ENCODE assay signal across 23 mouse cellular contexts in genomic region chr11:49625863-49626262, GRCm38 (mm10). TPM values are rescaled to one million over a fixed set of nuclear protein-coding genes. Genes with fewer than 3 reads are reported as not detected.
A peak's percentile ranks its signal among the peaks of the same experiment; 100 is the strongest.
DNase-seq lines count a peak whose midpoint lies in the region; ATAC-seq and TF ChIP-seq lines count a peak whose summit lies in the region.
"Had no signal": no experiment of that assay in that cellular context is flagged by ENCODE, and none has a peak within 500 bp of the region (broad histone marks: within the 10 kb centered on the region; RNA-seq: fewer than 3 reads in every experiment).

No protein-coding gene starts in this region.

- no peak overlapping the region for H3K27ac ChIP-seq in hindbrain, embryonic 11.5 days (ENCODE audit: low read depth, low read length)
- H3K27ac ChIP-seq in hindbrain, embryonic 13.5 days, result no peak overlapping the region
- H3K27ac ChIP-seq in liver, postnatal 0 days (ENCODE audit: low read depth), result no peak overlapping the region
- no peak overlapping the region for H3K27ac ChIP-seq in liver, embryonic 11.5 days (ENCODE audit: low read depth, low read length)
- H3K27ac ChIP-seq in CH12.LX (ENCODE audit: insufficient read depth, low read depth), result no peak overlapping the region
- no peak overlapping the region for H3K27ac ChIP-seq in midbrain, embryonic 11.5 days (ENCODE audit: low read depth, low read length)
- H3K27ac ChIP-seq: embryonic facial prominence, embryonic 15.5 days; gastrocnemius, adult 2 months; heart, embryonic 13.5 days; limb, embryonic 13.5 days; midbrain, embryonic 10.5 days; neural tube, embryonic 12.5 days had no signal

- TF ChIP-seq RAD21 in CH12.LX (IDR thresholded peaks at IDR 0.05; ENCODE audit: low read depth, low read length), result no peak

- H3K4me3 ChIP-seq in hindbrain, embryonic 11.5 days (ENCODE audit: low read depth, low read length), result no peak overlapping the region
- H3K4me3 ChIP-seq in hindbrain, embryonic 13.5 days, result no peak overlapping the region
- H3K4me3 ChIP-seq in liver, postnatal 0 days (ENCODE audit: low read depth, low read length), result no peak overlapping the region
- no peak overlapping the region for H3K4me3 ChIP-seq in liver, embryonic 11.5 days (ENCODE audit: low read depth, low read length)
- H3K4me3 ChIP-seq in CH12.LX (replicated peaks in 1 of 3; ENCODE audit: low read depth in 2 of 3, low read length in 2 of 3, poor library complexity in 1 of 3), result no peak overlapping the region
- no peak overlapping the region for H3K4me3 ChIP-seq in midbrain, embryonic 11.5 days (ENCODE audit: low read depth, low read length)
- H3K4me3 ChIP-seq: embryonic facial prominence, embryonic 15.5 days; gastrocnemius, adult 2 months; heart, embryonic 13.5 days; limb, embryonic 13.5 days; midbrain, embryonic 10.5 days; neural tube, embryonic 12.5 days had no signal

- H3K4me2 ChIP-seq in hindbrain, embryonic 11.5 days (replicated peaks; ENCODE audit: low read depth, low read length), result no peak overlapping the region
- H3K4me2 ChIP-seq in hindbrain, embryonic 13.5 days, result no peak overlapping the region
- H3K4me2 ChIP-seq in liver, postnatal 0 days (ENCODE audit: low read depth, low read length), result no peak overlapping the region
- H3K4me2 ChIP-seq in liver, embryonic 11.5 days, result no peak overlapping the region
- no peak overlapping the region for H3K4me2 ChIP-seq in CH12.LX (ENCODE audit: insufficient read depth, low read depth, poor library complexity, severe bottlenecking)
- H3K4me2 ChIP-seq in midbrain, embryonic 11.5 days, result no peak overlapping the region
- H3K4me2 ChIP-seq: embryonic facial prominence, embryonic 15.5 days; heart, embryonic 13.5 days; limb, embryonic 13.5 days; neural tube, embryonic 12.5 days had no signal

- ATAC-seq in hindbrain, embryonic 11.5 days (ENCODE audit: low FRiP score), result 0 out of 2 replicates have a peak, but pooled peaks have one; percentile 45
- no peak for ATAC-seq in hindbrain, embryonic 13.5 days (ENCODE audit: low FRiP score)
- no peak for ATAC-seq in liver, postnatal 0 days
- no peak for ATAC-seq in liver, embryonic 11.5 days (replicated peaks; ENCODE audit: low FRiP score)
- no peak for ATAC-seq in midbrain, embryonic 11.5 days (ENCODE audit: low FRiP score)
- ATAC-seq: hindbrain, embryonic 16.5 days had no signal

- no peaks in the 10 kb centered on the region for H3K79me2 ChIP-seq in CH12.LX (replicated peaks; ENCODE audit: control insufficient read depth, extremely low read depth, insufficient read depth, poor library complexity, severe bottlenecking)

- no peak for TF ChIP-seq EP300 in liver, postnatal 0 days (IDR thresholded peaks at IDR 0.05; ENCODE audit: low read depth)
- no peak for TF ChIP-seq EP300 in CH12.LX (IDR thresholded peaks at IDR 0.05; ENCODE audit: low read length)

- no peaks in the 10 kb centered on the region for H3K27me3 ChIP-seq in hindbrain, embryonic 11.5 days (ENCODE audit: control insufficient read depth, insufficient read depth, low read length)
- H3K27me3 ChIP-seq in hindbrain, embryonic 13.5 days, result 0 out of 2 replicates have a peak, but pooled peaks cover 4% of the 10 kb centered on the region
- no peaks in the 10 kb centered on the region for H3K27me3 ChIP-seq in liver, postnatal 0 days (ENCODE audit: insufficient read depth, low read length)
- H3K27me3 ChIP-seq in liver, embryonic 11.5 days (replicated peaks; ENCODE audit: control insufficient read depth, insufficient read depth, low read length), result no peaks in the 10 kb centered on the region
- peaks cover 79% of the 10 kb centered on the region for H3K27me3 ChIP-seq in CH12.LX (replicated peaks)
- no peaks in the 10 kb centered on the region for H3K27me3 ChIP-seq in midbrain, embryonic 11.5 days (ENCODE audit: control insufficient read depth, insufficient read depth, low read length)
- H3K27me3 ChIP-seq: embryonic facial prominence, embryonic 15.5 days; neural tube, embryonic 12.5 days had no signal

- H3K9ac ChIP-seq in hindbrain, embryonic 11.5 days (ENCODE audit: low read depth, low read length), result no peak overlapping the region
- no peak overlapping the region for H3K9ac ChIP-seq in hindbrain, embryonic 13.5 days
- H3K9ac ChIP-seq in liver, postnatal 0 days (replicated peaks), result no peak overlapping the region
- H3K9ac ChIP-seq in liver, embryonic 11.5 days (ENCODE audit: low read depth, low read length), result no peak overlapping the region
- no peak overlapping the region for H3K9ac ChIP-seq in CH12.LX (ENCODE audit: insufficient read depth, low read depth)
- H3K9ac ChIP-seq in midbrain, embryonic 11.5 days (ENCODE audit: low read length), result no peak overlapping the region
- H3K9ac ChIP-seq: embryonic facial prominence, embryonic 15.5 days; heart, embryonic 13.5 days; limb, embryonic 13.5 days; neural tube, embryonic 12.5 days had no signal

- H3K9me3 ChIP-seq in hindbrain, embryonic 11.5 days (ENCODE audit: control insufficient read depth, low read length), result no peaks in the 10 kb centered on the region
- no peaks in the 10 kb centered on the region for H3K9me3 ChIP-seq in hindbrain, embryonic 13.5 days
- no peaks in the 10 kb centered on the region for H3K9me3 ChIP-seq in liver, postnatal 0 days (ENCODE audit: low read length)
- H3K9me3 ChIP-seq in liver, embryonic 11.5 days (ENCODE audit: control insufficient read depth, low read length), result no peaks in the 10 kb centered on the region
- H3K9me3 ChIP-seq in CH12.LX (replicated peaks; ENCODE audit: low read length), result no peaks in the 10 kb centered on the region
- H3K9me3 ChIP-seq in midbrain, embryonic 11.5 days (ENCODE audit: control insufficient read depth, low read length), result no peaks in the 10 kb centered on the region
- H3K9me3 ChIP-seq: embryonic facial prominence, embryonic 15.5 days; heart, embryonic 13.5 days; limb, embryonic 13.5 days; midbrain, embryonic 10.5 days; neural tube, embryonic 12.5 days had no signal

- DNase-seq in hindbrain, embryonic 11.5 days (ENCODE audit: low spot score), result no peak
- DNase-seq in liver, postnatal 0 days, result no peak
- no peak for DNase-seq in liver, embryonic 11.5 days (ENCODE audit: low spot score)
- peak; percentile 25 for DNase-seq in CH12.LX (ENCODE audit: extremely low read depth)
- DNase-seq in R1 (ENCODE audit: low read depth, low spot score), result peak; percentile 66
- DNase-seq in midbrain, embryonic 11.5 days (ENCODE audit: low spot score, missing footprints), result no peak
- DNase-seq in layer of hippocampus, adult 9-10 months (ENCODE audit: low spot score), result no peak
- DNase-seq: adrenal gland, postnatal 25 days; cerebellum, adult 11-12 months; cerebellum, postnatal 25 days; embryo, embryonic 11 days; gastrocnemius, adult 2 months; kidney, adult 8-10 months; kidney, postnatal 25 days; lung, postnatal 36 days had no signal

- no peaks in the 10 kb centered on the region for H3K4me1 ChIP-seq in hindbrain, embryonic 11.5 days (replicated peaks; ENCODE audit: control insufficient read depth, insufficient read depth, low read length)
- no peaks in the 10 kb centered on the region for H3K4me1 ChIP-seq in hindbrain, embryonic 13.5 days (replicated peaks)
- 0 out of 2 replicates have a peak, but pooled peaks cover 3% of the 10 kb centered on the region for H3K4me1 ChIP-seq in liver, postnatal 0 days (ENCODE audit: insufficient read depth)
- no peaks in the 10 kb centered on the region for H3K4me1 ChIP-seq in liver, embryonic 11.5 days (replicated peaks; ENCODE audit: control insufficient read depth, insufficient read depth, low read length)
- 0 out of 4 replicates have a peak, but pooled peaks cover 0 to 3% of the 10 kb centered on the region in 2 experiments for H3K4me1 ChIP-seq in CH12.LX (ENCODE audit: control insufficient read depth in 1 of 2, insufficient read depth in 2 of 2)
- H3K4me1 ChIP-seq in midbrain, embryonic 11.5 days (ENCODE audit: control insufficient read depth, insufficient read depth, low read length), result no peaks in the 10 kb centered on the region
- H3K4me1 ChIP-seq: embryonic facial prominence, embryonic 15.5 days; heart, embryonic 13.5 days; limb, embryonic 13.5 days; neural tube, embryonic 12.5 days had no signal

- no peak for TF ChIP-seq POLR2A in CH12.LX (IDR thresholded peaks at IDR 0.05; ENCODE audit: low read depth, low read length)

- in situ Hi-C loops in CH12.LX (cut with MboI; ENCODE audit: low pct_ligation_motif_present, low pct_unique_long_range_greater_than_20kb, low sequenced_read_pairs), result no loop called here

- WGBS in hindbrain, embryonic 11.5 days, result 62% methylated on average over 15 of the region's 15 CpGs
- 66% methylated on average over 15 of the region's 15 CpGs for WGBS in hindbrain, embryonic 13.5 days
- WGBS in liver, postnatal 0 days (ENCODE audit: insufficient replicate concordance), result 64% methylated on average over 15 of the region's 15 CpGs
- WGBS in liver, embryonic 11.5 days, result 68% methylated on average over 15 of the region's 15 CpGs
- WGBS in midbrain, embryonic 11.5 days, result 58% methylated on average over 15 of the region's 15 CpGs

- dilution Hi-C loops in CH12.LX (cut with MboI; ENCODE audit: extremely low pct_ligation_motif_present, extremely low pct_unique_long_range_greater_than_20kb, low sequenced_read_pairs), result no loop called here

- peak; percentile 38 for TF ChIP-seq CTCF in liver, postnatal 0 days (IDR thresholded peaks at IDR 0.05; ENCODE audit: low read depth)
- TF ChIP-seq CTCF in CH12.LX (conservative IDR thresholded peaks at IDR 0.05 in 1 of 2, IDR thresholded peaks at IDR 0.05 in 1 of 2; ENCODE audit: low read depth in 2 of 2, low read length in 2 of 2), result peak; percentile 45 to 57

- no peaks in the 10 kb centered on the region for H3K36me3 ChIP-seq in hindbrain, embryonic 11.5 days (ENCODE audit: control insufficient read depth, insufficient read depth, low read length)
- no peaks in the 10 kb centered on the region for H3K36me3 ChIP-seq in hindbrain, embryonic 13.5 days
- no peaks in the 10 kb centered on the region for H3K36me3 ChIP-seq in liver, postnatal 0 days (replicated peaks; ENCODE audit: insufficient read depth, low read length)
- H3K36me3 ChIP-seq in liver, embryonic 11.5 days (ENCODE audit: control insufficient read depth, insufficient read depth, low read length), result no peaks in the 10 kb centered on the region
- H3K36me3 ChIP-seq in CH12.LX (replicated peaks in 1 of 2; ENCODE audit: control insufficient read depth in 1 of 2, insufficient read depth in 1 of 2, low read length in 1 of 2), result no peaks in the 10 kb centered on the region
- no peaks in the 10 kb centered on the region for H3K36me3 ChIP-seq in midbrain, embryonic 11.5 days (ENCODE audit: control insufficient read depth, insufficient read depth, low read length)
- H3K36me3 ChIP-seq: embryonic facial prominence, embryonic 15.5 days; limb, embryonic 13.5 days; midbrain, embryonic 10.5 days; neural tube, embryonic 12.5 days had no signal

RNA-seq across cellular contexts. Expression of gene Flt4, which starts 16.8 kb away (rescaled TPM):
- 3.0 and 3.1 TPM in 2 replicates for polyA plus RNA-seq in hindbrain, embryonic 11.5 days (2014; fragmentation: Nextera tagmentation; extraction: Ambion mirVana)
- polyA plus RNA-seq in hindbrain, embryonic 13.5 days (2015; fragmentation: Nextera tagmentation; extraction: Ambion mirVana), result 1.5 and 2.2 TPM in 2 replicates
- polyA plus RNA-seq in liver, postnatal 0 days (2015; fragmentation: Nextera tagmentation; extraction: Ambion mirVana), result 4.3 and 4.9 TPM in 2 replicates
- polyA plus RNA-seq in liver, embryonic 11.5 days (2014; fragmentation: Nextera tagmentation; extraction: Ambion mirVana), result 9.2 and 9.9 TPM in 2 replicates
- total RNA-seq in CH12.LX (2012; rRNA removed) (0.08 and 0.17 TPM in 2 replicates), CH12.LX (2014; rRNA removed) (not detected in 2 replicates)
- polyA plus RNA-seq in CH12.LX (2012; ENCODE audit: insufficient read length, low read depth), result 0.06 and 0.08 TPM in 2 replicates
- 2.4 and 2.6 TPM in 2 replicates for polyA plus RNA-seq in midbrain, embryonic 11.5 days (2014; fragmentation: Nextera tagmentation; extraction: Ambion mirVana)

RNA-seq across cellular contexts. Expression of gene Scgb3a1, which starts 37.5 kb away (rescaled TPM):
- not detected in 2 replicates for polyA plus RNA-seq in hindbrain, embryonic 11.5 days (2014; fragmentation: Nextera tagmentation; extraction: Ambion mirVana)
- polyA plus RNA-seq in hindbrain, embryonic 13.5 days (2015; fragmentation: Nextera tagmentation; extraction: Ambion mirVana), result not detected in 2 replicates
- polyA plus RNA-seq in liver, postnatal 0 days (2015; fragmentation: Nextera tagmentation; extraction: Ambion mirVana), result 0.25 and 0.33 TPM in 2 replicates
- not detected in 2 replicates for polyA plus RNA-seq in liver, embryonic 11.5 days (2014; fragmentation: Nextera tagmentation; extraction: Ambion mirVana)
- not detected in 2 replicates for total RNA-seq in CH12.LX (2012; rRNA removed)
- total RNA-seq in CH12.LX (2014; rRNA removed), result not detected in 2 replicates
- not detected in 2 replicates for polyA plus RNA-seq in CH12.LX (2012; ENCODE audit: insufficient read length, low read depth)
- polyA plus RNA-seq in midbrain, embryonic 11.5 days (2014; fragmentation: Nextera tagmentation; extraction: Ambion mirVana), result not detected in 2 replicates
- total RNA-seq: adrenal gland, postnatal 25 days; gastrocnemius, adult 2 months had no signal
- polyA plus RNA-seq: embryonic facial prominence, embryonic 15.5 days; hindbrain, embryonic 16.5 days; limb, embryonic 13.5 days; liver, embryonic 16.5 days; midbrain, embryonic 10.5 days; neural tube, embryonic 12.5 days had no signal

Comparison
In these comparisons a context has a peak if more than half of its experiments do, and no peak if none do; other contexts are left out.
1. DNase-seq: peak in CH12.LX (single experiment) and R1 (single experiment); none in hindbrain, embryonic 11.5 days (single experiment), liver, postnatal 0 days (single experiment), liver, embryonic 11.5 days (single experiment), midbrain, embryonic 11.5 days (single experiment) and layer of hippocampus, adult 9-10 months (single experiment).